Mouse (Mus musculus) forebrain, embryonic 16.5 days (tissue): ENCODE data around the gene Gm21969. TPM values are rescaled to one million over a fixed set of nuclear protein-coding genes. Genes with fewer than 3 reads are reported as not detected.

Experiments
- ATAC-seq: fragments of 200-750 bp; cut with Nextera tagmentation; 2 replicates; pipeline ENCODE4 v1.8.0; 2017; ENCODE audit warnings: mild to moderate bottlenecking, moderate library complexity
- H3K27ac ChIP-seq: fragments of 300-500 bp; sonication (generic); 2 replicates; pipeline ENCODE4 v1.5.1; 2014; ENCODE audit warnings: low read length, control low read depth
- H3K27me3 ChIP-seq: fragments of 300-500 bp; sonication (generic); replicated peaks from 2 replicates; pipeline ENCODE4 v1.6.1; 2014; ENCODE audit warnings: low read length; ENCODE audit not compliant: control insufficient read depth, insufficient read depth
- H3K36me3 ChIP-seq: fragments of 300-500 bp; sonication (generic); 2 replicates; pipeline ENCODE4 v1.6.1; 2014; ENCODE audit not compliant: control insufficient read depth, insufficient read depth
- H3K4me1 ChIP-seq: fragments of 300-500 bp; sonication (generic); replicated peaks from 2 replicates; pipeline ENCODE4 v1.6.1; 2014; ENCODE audit warnings: low read length; ENCODE audit not compliant: control insufficient read depth, insufficient read depth
- H3K4me2 ChIP-seq: fragments of 300-500 bp; sonication (generic); 2 replicates; pipeline ENCODE4 v1.6.1; 2014; ENCODE audit warnings: mild to moderate bottlenecking, low read length, control low read depth
- H3K4me3 ChIP-seq: fragments of 300-500 bp; sonication (generic); replicated peaks from 2 replicates; pipeline ENCODE4 v1.5.1; 2014; ENCODE audit warnings: mild to moderate bottlenecking, low read length, control low read depth
- H3K9ac ChIP-seq: fragments of 300-500 bp; sonication (generic); replicated peaks from 2 replicates; pipeline ENCODE4 v1.6.1; 2014; ENCODE audit warnings: low read depth, low read length, control low read depth
- H3K9me3 ChIP-seq: fragments of 300-500 bp; sonication (generic); 2 replicates; pipeline ENCODE4 v1.6.1; 2016; ENCODE audit warnings: low read length; ENCODE audit not compliant: control insufficient read depth
- WGBS: fragments of 180-500 bp; shearing (Covaris S2); extraction: QIAGEN DNeasy Blood & Tissue Kit; methylation state at CpG from one replicate; pipeline ENCODE4 v1.1.7; 2014; 5-methylcytosine and 5-hydroxymethylcytosine counted together
- polyA plus RNA-seq: library from polyadenylated mRNA; unstranded; fragments of >200 nt; fragmentation: Nextera tagmentation; extraction: Ambion mirVana; gene quantifications from 2 replicates; pipeline ENCODE4 v1.2.1, GENCODE M21; 2015

Gene Gm21969
- polyA plus RNA-seq, 1 experiment from 2014 or later, result not detected

DNA sequence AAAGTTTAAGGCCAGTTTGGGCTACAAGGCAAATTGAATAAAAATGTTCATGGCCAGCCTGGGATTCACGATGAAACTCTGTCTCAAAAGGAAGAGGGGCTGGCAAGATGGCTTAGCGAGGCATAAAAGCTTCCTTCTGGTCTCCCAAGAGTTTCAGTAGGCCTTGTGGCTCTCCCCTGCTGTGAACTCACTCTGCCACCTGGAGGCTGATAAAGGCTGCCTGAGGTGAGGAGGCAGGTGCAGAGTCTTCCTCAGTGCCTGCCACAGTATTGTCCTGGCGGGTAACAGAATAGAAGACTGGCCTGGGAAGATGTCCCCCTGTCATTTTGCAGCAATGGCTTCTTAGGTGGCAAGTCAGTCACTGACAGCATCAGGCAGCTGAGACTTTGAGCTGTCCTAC lies 20.1 kb upstream of the Gm21969 start:
- peaks cover 11% of the 10 kb centered on the region for H3K4me1 ChIP-seq
- WGBS, result 37% methylated on average over 3 of the region's 3 CpGs
- H3K27me3 ChIP-seq, result no peaks in the 10 kb centered on the region
- no peak overlapping the region for H3K4me3 ChIP-seq
- no peak for ATAC-seq
- H3K36me3 ChIP-seq, result no peaks in the 10 kb centered on the region
- no peaks in the 10 kb centered on the region for H3K9me3 ChIP-seq
- no peak overlapping the region for H3K4me2 ChIP-seq
- no peak overlapping the region for H3K9ac ChIP-seq
- H3K27ac ChIP-seq, result no peak overlapping the region

DNA sequence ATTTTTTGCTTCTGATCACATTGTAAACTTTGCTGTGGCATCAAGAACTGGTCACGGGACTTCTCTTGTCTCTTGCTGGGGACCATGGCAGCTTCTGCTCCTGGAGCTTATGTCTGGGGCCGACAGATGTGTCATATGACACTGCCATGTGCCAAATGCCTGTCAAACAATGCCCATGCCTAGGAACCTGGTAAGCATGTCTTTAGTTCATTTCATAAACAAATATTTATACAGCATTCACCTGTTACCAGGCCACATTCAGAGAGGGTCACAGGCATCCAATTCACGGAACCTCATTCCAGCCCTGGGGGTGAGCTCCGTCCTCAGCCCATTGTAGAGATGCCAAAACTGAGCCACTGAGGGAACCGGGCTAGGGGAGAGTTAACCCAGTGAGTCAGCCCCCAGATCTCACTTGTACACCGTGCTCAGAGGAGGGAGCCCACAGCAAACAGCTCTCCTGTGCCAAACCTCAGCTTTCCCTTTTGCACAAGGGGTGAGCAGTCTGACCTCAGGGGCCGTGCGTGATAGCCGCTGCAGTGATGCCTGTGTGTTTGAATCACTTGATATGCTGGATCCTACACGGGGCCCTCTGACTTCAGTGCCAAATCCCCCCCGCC lies 19.2 kb upstream of the Gm21969 start:
- Histone ChIP-seq H3K36me3 (no peaks in the 10 kb centered on the region), H3K27ac (no peak overlapping the region), H3K4me2 (no peak overlapping the region), H3K4me3 (no peak overlapping the region), H3K4me1 (peaks cover 11% of the 10 kb centered on the region), H3K9me3 (no peaks in the 10 kb centered on the region), H3K9ac (no peak overlapping the region), H3K27me3 (no peaks in the 10 kb centered on the region)
- ATAC-seq, result no peak
- WGBS, result 83% methylated on average over 11 of the region's 11 CpGs

DNA sequence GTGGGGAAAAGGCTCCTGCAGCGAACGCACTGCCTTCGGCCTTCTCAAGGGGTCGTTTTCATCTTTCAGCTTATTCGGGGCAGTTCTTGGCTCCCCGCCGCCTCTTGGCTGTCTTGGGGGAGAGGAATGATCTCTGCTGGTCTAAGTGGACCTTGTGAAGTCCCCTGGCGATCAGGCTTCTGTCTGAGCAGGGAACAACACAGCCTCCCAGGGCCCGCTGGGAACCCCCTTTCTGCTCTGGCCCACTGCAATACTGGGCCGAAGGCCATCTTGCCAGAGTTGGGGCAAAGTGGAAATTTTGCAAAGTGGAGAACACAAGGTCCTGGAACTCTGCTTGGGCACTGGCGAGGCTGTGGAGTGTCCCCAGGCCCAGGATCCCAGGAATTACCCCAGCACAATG lies 18.3 kb upstream of the Gm21969 start:
- Histone ChIP-seq H3K27me3 (no peaks in the 10 kb centered on the region), H3K36me3 (no peaks in the 10 kb centered on the region), H3K27ac (no peak overlapping the region), H3K4me2 (no peak overlapping the region), H3K9me3 (no peaks in the 10 kb centered on the region), H3K4me1 (peaks cover 11% of the 10 kb centered on the region), H3K9ac (no peak overlapping the region), H3K4me3 (no peak overlapping the region)
- 72% methylated on average over 11 of the region's 11 CpGs for WGBS
- ATAC-seq, result no peak

DNA sequence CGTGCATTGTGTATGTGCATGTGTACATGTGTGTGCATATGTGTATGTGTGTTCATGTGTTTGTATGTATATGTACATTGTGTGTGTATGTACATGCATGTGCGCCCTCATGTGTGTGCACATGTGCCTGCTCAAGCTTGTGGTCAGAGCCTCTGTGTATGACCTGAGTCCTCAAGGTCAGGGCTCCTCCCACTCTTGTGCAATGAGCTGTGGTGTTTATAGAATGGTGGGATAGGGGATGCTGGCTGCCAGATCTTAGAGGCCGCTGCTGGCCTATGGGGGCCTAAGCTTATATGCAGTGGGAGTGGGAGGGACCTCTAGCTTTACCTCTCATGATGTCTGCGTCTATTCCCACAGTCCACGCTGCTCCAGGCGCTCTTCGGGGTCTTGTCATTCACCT lies 17.3 kb upstream of the Gm21969 start:
- Histone ChIP-seq H3K9ac (no peak overlapping the region), H3K27me3 (no peaks in the 10 kb centered on the region), H3K27ac (no peak overlapping the region), H3K9me3 (no peaks in the 10 kb centered on the region), H3K4me3 (no peak overlapping the region), H3K4me1 (peaks cover 14% of the 10 kb centered on the region), H3K36me3 (no peaks in the 10 kb centered on the region), H3K4me2 (no peak overlapping the region)
- WGBS, result 92% methylated on average over 7 of the region's 7 CpGs
- ATAC-seq, result no peak

DNA sequence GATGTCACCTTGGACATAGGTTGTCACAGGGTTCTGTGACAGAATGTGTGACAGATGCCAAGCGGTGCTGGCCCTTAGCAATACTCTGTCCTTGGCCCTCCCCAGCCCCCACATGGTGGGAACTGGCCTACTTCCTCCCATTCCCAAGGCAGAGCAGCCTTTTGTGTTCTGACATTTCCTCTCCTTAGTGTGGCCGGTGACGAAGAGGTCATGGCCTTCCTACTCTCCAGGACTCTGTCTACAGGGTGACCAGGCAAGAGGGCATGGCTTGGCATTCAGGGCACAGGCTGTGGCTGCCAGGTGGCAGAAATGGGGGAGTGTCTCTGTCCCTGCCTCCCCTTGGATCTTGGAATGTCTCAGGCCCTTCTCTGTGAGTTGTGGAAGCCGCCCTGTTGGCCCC lies 15.6 kb upstream of the Gm21969 start:
- Histone ChIP-seq H3K4me3 (no peak overlapping the region), H3K36me3 (no peaks in the 10 kb centered on the region), H3K9ac (no peak overlapping the region), H3K4me2 (no peak overlapping the region), H3K9me3 (no peaks in the 10 kb centered on the region), H3K27ac (no peak overlapping the region), H3K4me1 (peaks cover 3% of the 10 kb centered on the region; the same call in 1 of the 2 replicates), H3K27me3 (no peaks in the 10 kb centered on the region)
- no peak for ATAC-seq
- WGBS, result 75% methylated on average over 4 of the region's 4 CpGs

DNA sequence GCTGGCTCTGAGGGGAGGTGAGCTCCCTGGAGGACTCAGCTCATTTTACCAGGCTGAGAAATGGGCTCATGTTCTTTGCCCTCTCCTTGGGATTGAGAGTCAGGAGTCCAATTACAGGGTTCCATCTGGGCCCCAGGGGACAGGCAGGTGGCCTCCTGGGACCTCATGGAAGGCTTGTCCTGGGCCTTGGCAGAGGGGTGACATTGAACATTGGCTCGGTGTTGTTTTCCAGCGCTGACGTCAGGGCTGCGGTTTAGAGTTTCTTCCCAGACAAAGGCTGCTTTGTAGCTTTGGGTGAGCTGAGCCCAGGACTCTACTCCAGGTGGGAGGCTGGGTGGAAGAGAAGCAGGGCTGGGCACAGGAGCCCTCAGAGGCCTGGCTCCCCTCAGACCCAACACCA lies 15.2 kb upstream of the Gm21969 start:
- H3K9me3 ChIP-seq, result no peaks in the 10 kb centered on the region
- ATAC-seq, result no peak
- no peak overlapping the region for H3K4me2 ChIP-seq
- H3K27ac ChIP-seq, result no peak overlapping the region
- peaks cover 3% of the 10 kb centered on the region; the same call in 1 of the 2 replicates for H3K4me1 ChIP-seq
- H3K4me3 ChIP-seq, result no peak overlapping the region
- WGBS, result 76% methylated on average over 4 of the region's 4 CpGs
- H3K27me3 ChIP-seq, result no peaks in the 10 kb centered on the region
- H3K36me3 ChIP-seq, result no peaks in the 10 kb centered on the region
- no peak overlapping the region for H3K9ac ChIP-seq

DNA sequence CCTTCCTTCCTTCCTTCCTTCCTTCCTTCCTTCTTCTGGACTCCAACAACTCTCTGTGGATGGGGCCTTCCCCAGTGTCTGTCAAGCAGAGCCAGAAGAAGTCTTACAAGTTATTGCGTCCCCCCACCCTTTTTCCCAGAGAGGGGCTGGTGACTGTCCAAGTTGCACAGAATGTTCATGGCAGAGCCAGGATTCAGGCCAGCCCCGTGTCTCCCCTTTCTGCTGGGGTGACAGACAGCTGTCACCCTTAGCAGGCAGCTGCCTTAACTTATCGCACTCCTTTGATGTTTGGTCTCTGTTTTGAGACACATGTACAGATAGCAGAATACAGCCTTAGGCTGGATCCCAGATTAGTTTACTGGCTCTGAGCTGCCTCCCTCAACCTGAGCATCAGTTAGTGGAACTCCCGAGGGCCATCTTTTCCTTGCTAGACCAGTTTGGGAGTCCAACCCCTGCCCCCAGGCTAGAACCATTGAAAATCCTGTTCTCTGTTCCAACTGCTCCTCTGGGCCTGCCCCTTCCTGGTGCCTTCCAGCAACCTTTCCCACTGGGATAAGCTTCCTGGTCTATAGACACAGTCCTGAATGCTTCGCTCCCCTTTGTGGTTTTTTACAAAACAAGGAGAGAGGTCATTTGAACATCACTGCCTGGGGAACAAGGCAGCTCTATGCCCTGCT lies 13.5 kb upstream of the Gm21969 start:
- no peaks in the 10 kb centered on the region for H3K36me3 ChIP-seq
- H3K27me3 ChIP-seq, result no peaks in the 10 kb centered on the region
- no peak overlapping the region for H3K4me3 ChIP-seq
- no peak overlapping the region for H3K27ac ChIP-seq
- no peaks in the 10 kb centered on the region for H3K9me3 ChIP-seq
- no peak for ATAC-seq
- no peak overlapping the region for H3K4me2 ChIP-seq
- H3K4me1 ChIP-seq, result peaks cover 3% of the 10 kb centered on the region; the same call in 1 of the 2 replicates
- 54% methylated on average over 5 of the region's 5 CpGs for WGBS
- H3K9ac ChIP-seq, result no peak overlapping the region

DNA sequence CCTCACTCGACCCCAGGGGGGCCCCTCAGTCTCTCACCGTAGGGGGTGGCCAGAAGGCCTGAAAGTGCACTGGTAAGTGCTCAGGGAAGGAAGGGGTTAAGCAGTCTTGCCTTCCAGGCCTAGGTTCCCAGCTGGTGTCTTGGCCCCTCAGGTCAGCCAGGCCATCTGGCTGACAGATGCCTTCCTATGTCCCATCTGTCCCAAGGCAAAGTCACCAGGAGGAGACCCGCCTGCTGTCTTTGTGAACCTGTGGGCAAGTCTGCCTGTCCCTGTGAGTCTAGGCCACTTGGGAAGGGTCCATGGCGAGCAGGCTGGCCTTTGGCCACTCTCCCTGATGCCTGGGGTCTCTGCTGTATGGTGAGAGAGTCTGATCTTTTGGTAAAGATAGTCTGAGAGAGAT lies 12.5 kb upstream of the Gm21969 start:
- Histone ChIP-seq H3K4me2 (no peak overlapping the region), H3K4me1 (peaks cover 3% of the 10 kb centered on the region; the same call in 1 of the 2 replicates), H3K9ac (no peak overlapping the region), H3K27me3 (no peaks in the 10 kb centered on the region), H3K36me3 (no peaks in the 10 kb centered on the region), H3K27ac (no peak overlapping the region), H3K4me3 (no peak overlapping the region), H3K9me3 (no peaks in the 10 kb centered on the region)
- WGBS, result 41% methylated on average over 4 of the region's 4 CpGs
- ATAC-seq, result no peak

DNA sequence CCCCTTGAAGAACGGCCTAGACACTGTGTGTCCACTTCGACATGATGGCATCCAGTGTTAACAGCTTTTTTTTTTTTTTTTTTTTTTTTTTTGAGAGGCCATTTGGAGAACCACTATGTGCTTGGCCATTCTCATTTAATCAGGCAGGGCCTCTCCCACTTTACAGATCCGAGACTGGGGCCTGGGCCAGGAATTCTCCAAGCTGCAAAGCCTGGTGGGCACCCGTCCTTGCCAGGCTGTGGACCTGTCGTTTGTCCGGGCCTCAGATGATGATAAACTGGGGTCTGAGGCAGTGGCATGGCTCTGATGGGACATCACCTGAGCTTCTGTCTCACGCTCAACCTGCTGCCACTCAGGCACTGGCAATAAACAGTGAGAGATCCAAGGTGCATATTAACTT lies 10.1 kb upstream of the Gm21969 start:
- 70% methylated on average over 7 of the region's 7 CpGs for WGBS
- no peaks in the 10 kb centered on the region for H3K36me3 ChIP-seq
- no peak overlapping the region for H3K4me2 ChIP-seq
- no peak overlapping the region for H3K4me3 ChIP-seq
- no peaks in the 10 kb centered on the region for H3K9me3 ChIP-seq
- no peak for ATAC-seq
- no peak overlapping the region for H3K27ac ChIP-seq
- peaks cover 23% of the 10 kb centered on the region for H3K4me1 ChIP-seq
- no peaks in the 10 kb centered on the region for H3K27me3 ChIP-seq
- H3K9ac ChIP-seq, result no peak overlapping the region
